Mouse (Mus musculus) heart, embryonic 11.5 days (tissue): ENCODE results near the gene Stambpl1. TPM values are rescaled to one million over a fixed set of nuclear protein-coding genes. Genes with fewer than 3 reads are reported as not detected.

Experiments used
- ATAC-seq: fragments of 200-750 bp; cut with Nextera tagmentation; replicated peaks from 2 replicates; pipeline ENCODE4 v1.8.0; 2017; ENCODE audit warnings: moderate library complexity; ENCODE audit not compliant: insufficient number of reproducible peaks, low FRiP score, low TSS enrichment
- H3K27ac ChIP-seq: fragments of 300-500 bp; sonication (generic); 2 replicates; pipeline ENCODE4 v1.5.1; 2014; ENCODE audit warnings: mild to moderate bottlenecking, low read depth, low read length
- H3K27me3 ChIP-seq: fragments of 300-500 bp; sonication (generic); 2 replicates; pipeline ENCODE4 v1.6.1; 2014; ENCODE audit warnings: mild to moderate bottlenecking, low read length, mixed read lengths; ENCODE audit not compliant: control insufficient read depth, insufficient read depth
- H3K36me3 ChIP-seq: fragments of 300-500 bp; sonication (generic); 2 replicates; pipeline ENCODE4 v1.6.1; 2014; ENCODE audit warnings: mild to moderate bottlenecking, low read length, moderate library complexity, mixed read lengths; ENCODE audit not compliant: control insufficient read depth, insufficient read depth
- H3K4me1 ChIP-seq: fragments of 300-500 bp; sonication (generic); 2 replicates; pipeline ENCODE4 v1.6.1; 2014; ENCODE audit warnings: low read length; ENCODE audit not compliant: control insufficient read depth, insufficient read depth
- H3K4me2 ChIP-seq: fragments of 300-500 bp; sonication (generic); 2 replicates; pipeline ENCODE4 v1.6.1; 2014; ENCODE audit warnings: mild to moderate bottlenecking, moderate library complexity
- H3K4me3 ChIP-seq: fragments of 300-500 bp; sonication (generic); 2 replicates; pipeline ENCODE4 v1.5.1; 2014; ENCODE audit warnings: low read depth, low read length
- H3K9ac ChIP-seq: fragments of 300-500 bp; sonication (generic); 2 replicates; pipeline ENCODE4 v1.6.1; 2014; ENCODE audit warnings: mild to moderate bottlenecking, low read depth, low read length, moderate library complexity
- H3K9me3 ChIP-seq: fragments of 300-500 bp; sonication (generic); replicated peaks from 2 replicates; pipeline ENCODE4 v1.6.1; 2016; ENCODE audit warnings: low read length; ENCODE audit not compliant: control insufficient read depth
- WGBS: fragments of 180-500 bp; shearing (Covaris S2); extraction: QIAGEN DNeasy Blood & Tissue Kit; methylation state at CpG from one replicate; pipeline ENCODE4 v1.1.7; 2014; ENCODE audit not compliant: insufficient replicate concordance; 5-methylcytosine and 5-hydroxymethylcytosine counted together
- polyA plus RNA-seq: library from polyadenylated mRNA; unstranded; fragments of >200 nt; fragmentation: Nextera tagmentation; extraction: Ambion mirVana; gene quantifications from 2 replicates; pipeline ENCODE4 v1.2.1, GENCODE M21; 2014

Stambpl1 gene
- polyA plus RNA-seq, 1 experiment from 2014 or later: 5.2 TPM

- Histone ChIP-seq H3K4me2 (no peak overlapping the region), H3K4me1 (0 out of 2 replicates have a peak, but pooled peaks cover 2% of the 10 kb centered on the region), H3K9me3 (no peaks in the 10 kb centered on the region), H3K27ac (no peak overlapping the region), H3K36me3 (no peaks in the 10 kb centered on the region), H3K27me3 (peaks cover 3% of the 10 kb centered on the region; the same call in 1 of the 2 replicates), H3K9ac (no peak overlapping the region), H3K4me3 (no peak overlapping the region)
- 76% methylated on average over 13 of the region's 13 CpGs for WGBS
- no peak for ATAC-seq
These were observed 95.8 kb downstream of the Stambpl1 start for GRCm38 (mm10) chr19:34287656-34288415.

- no peak overlapping the region for H3K9ac ChIP-seq
- H3K27ac ChIP-seq: no peak overlapping the region
- no peaks in the 10 kb centered on the region for H3K36me3 ChIP-seq
- H3K9me3 ChIP-seq: no peaks in the 10 kb centered on the region
- no peak overlapping the region for H3K4me3 ChIP-seq
- 0 out of 2 replicates have a peak, but pooled peaks cover 2% of the 10 kb centered on the region for H3K4me1 ChIP-seq
- 94% methylated on average over 1 of the region's 1 CpGs for WGBS
- H3K4me2 ChIP-seq: no peak overlapping the region
- no peak for ATAC-seq
- H3K27me3 ChIP-seq: peaks cover 3% of the 10 kb centered on the region; the same call in 1 of the 2 replicates
These were observed 96.7 kb downstream of the Stambpl1 start for GRCm38 (mm10) chr19:34288696-34289095.

Other genes with a start within 250 kb of the Stambpl1 start
- gene Lipf, start 231.0 kb upstream of the Stambpl1 start, polyA plus RNA-seq: 0.21 TPM in 2 replicates
- gene Lipk, start 183.9 kb upstream of the Stambpl1 start, polyA plus RNA-seq: not detected in 2 replicates
- not detected in 2 replicates for gene Lipn, start 124.9 kb upstream of the Stambpl1 start, polyA plus RNA-seq
- gene Lipm, start 91.3 kb upstream of the Stambpl1 start, polyA plus RNA-seq: not detected in 2 replicates
- not detected in 2 replicates for gene Ankrd22, start 26.2 kb upstream of the Stambpl1 start, polyA plus RNA-seq
- 1,416 and 1,586 TPM in 2 replicates for gene Acta2, start 63.4 kb downstream of the Stambpl1 start, polyA plus RNA-seq
- 1.6 and 2.1 TPM in 2 replicates for gene Fas, start 98.4 kb downstream of the Stambpl1 start, polyA plus RNA-seq